Mouse (Mus musculus) MEL (cell line): ENCODE results near the gene Stx2. TPM values are rescaled to one million over a fixed set of nuclear protein-coding genes. Genes with fewer than 3 reads are reported as not detected.

ENCODE experiments used
- DNase-seq: peaks from one replicate; pipeline ENCODE4 v3.0.0; 2011; ENCODE audit warnings: low read depth, low spot score
- H3K27ac ChIP-seq: 2 replicates; pipeline ENCODE4 v1.5.1; 2012; ENCODE audit warnings: low read depth, mild to moderate bottlenecking, control low read depth, low read length, moderate library complexity; ENCODE audit not compliant: control insufficient read depth
- H3K27me3 ChIP-seq, 2 experiments: fragments of 150-350 bp in 1 of 2; sonication (generic) in 1 of 2; 2 replicates each; pipeline ENCODE4 v1.6.1; 2012; ENCODE audit warnings: low read length in 2 of 2, mild to moderate bottlenecking in 2 of 2, improper control_type of control experiment in 1 of 2, moderate library complexity in 1 of 2; ENCODE audit not compliant: insufficient read depth in 2 of 2, control insufficient read depth in 1 of 2
- H3K36me3 ChIP-seq, 2 experiments: 2 replicates each; pipeline ENCODE4 v1.6.1; 2012 to 2014; ENCODE audit warnings: low read length in 2 of 2, improper control_type of control experiment in 1 of 2, inconsistent platforms in 1 of 2, mild to moderate bottlenecking in 1 of 2; ENCODE audit not compliant: insufficient read depth in 2 of 2, control insufficient read depth in 1 of 2
- H3K4me1 ChIP-seq, 2 experiments: fragments of 150-350 bp in 1 of 2; sonication (generic) in 1 of 2; 2 replicates each; pipeline ENCODE4 v1.6.1; 2012; ENCODE audit warnings: low read length in 2 of 2, improper control_type of control experiment in 1 of 2, mild to moderate bottlenecking in 1 of 2; ENCODE audit not compliant: insufficient read depth in 2 of 2, control insufficient read depth in 1 of 2
- H3K4me3 ChIP-seq, 2 experiments: fragments of 150-350 bp in 1 of 2; sonication (generic) in 1 of 2; 2 replicates each; pipeline ENCODE4 v1.5.1; 2012; ENCODE audit warnings: low read depth in 2 of 2, low read length in 2 of 2, mild to moderate bottlenecking in 2 of 2, moderate library complexity in 2 of 2, control low read depth in 1 of 2, improper control_type of control experiment in 1 of 2; ENCODE audit not compliant: control insufficient read depth in 1 of 2, insufficient read depth in 1 of 2
- H3K79me2 ChIP-seq: 2 replicates; pipeline ENCODE4 v1.6.1; 2012; ENCODE audit warnings: mild to moderate bottlenecking, low read length, moderate library complexity; ENCODE audit not compliant: control insufficient read depth, poor library complexity, insufficient read depth
- H3K9ac ChIP-seq: 2 replicates; pipeline ENCODE4 v1.6.1; 2012; ENCODE audit warnings: low read depth, mild to moderate bottlenecking, control low read depth, low read length, moderate library complexity; ENCODE audit not compliant: control insufficient read depth, poor library complexity, severe bottlenecking
- H3K9me3 ChIP-seq: fragments of 150-350 bp; sonication (generic); replicated peaks from 2 replicates; pipeline ENCODE4 v1.6.1; 2012; ENCODE audit warnings: mild to moderate bottlenecking, low read length, improper control_type of control experiment, moderate library complexity; ENCODE audit not compliant: insufficient read depth
- BHLHE40 ChIP-seq: IDR thresholded peaks from 2 replicates; pipeline ENCODE4 v1.6.1; 2012; ENCODE audit warnings: low read depth, mild to moderate bottlenecking, inconsistent platforms, low read length, improper control_type of control experiment, borderline replicate concordance
- CHD1 ChIP-seq: IDR thresholded peaks from 2 replicates; pipeline ENCODE4 v1.6.1; 2012; ENCODE audit warnings: low read depth, mild to moderate bottlenecking, inconsistent platforms, low read length, improper control_type of control experiment
- CHD2 ChIP-seq: IDR thresholded peaks from 2 replicates; pipeline ENCODE4 v1.6.1; 2011; ENCODE audit warnings: low read length, improper control_type of control experiment
- E2F4 ChIP-seq: IDR thresholded peaks from 2 replicates; pipeline ENCODE4 v1.6.1; 2011; ENCODE audit warnings: low read depth, low read length, improper control_type of control experiment, borderline replicate concordance
- EP300 ChIP-seq, 2 experiments: IDR thresholded peaks; 2 replicates each; pipeline ENCODE4 v1.6.1; 2011; ENCODE audit warnings: improper control_type of control experiment in 2 of 2, low read length in 2 of 2, low read depth in 1 of 2, mild to moderate bottlenecking in 1 of 2
- MAX ChIP-seq: IDR thresholded peaks from 2 replicates; pipeline ENCODE4 v1.6.1; 2011; ENCODE audit warnings: low read length, improper control_type of control experiment
- MAZ ChIP-seq: IDR thresholded peaks from 2 replicates; pipeline ENCODE4 v1.6.1; 2012; ENCODE audit warnings: low read depth, mild to moderate bottlenecking, inconsistent platforms, low read length, improper control_type of control experiment
- MEF2A ChIP-seq: IDR thresholded peaks from 2 replicates; pipeline ENCODE4 v1.6.1; 2014; ENCODE audit warnings: low read depth, mild to moderate bottlenecking, inconsistent platforms, low read length, improper control_type of control experiment; ENCODE audit not compliant: poor library complexity, insufficient replicate concordance, severe bottlenecking; ENCODE audit errors: extremely low read depth
- MYB ChIP-seq: IDR thresholded peaks from 2 replicates; pipeline ENCODE4 v1.6.1; 2011; ENCODE audit warnings: mild to moderate bottlenecking, low read depth, low read length, improper control_type of control experiment
- MYC ChIP-seq: IDR thresholded peaks from 2 replicates; pipeline ENCODE4 v1.6.1; 2011; ENCODE audit warnings: low read depth, mild to moderate bottlenecking, low read length, improper control_type of control experiment, moderate library complexity
- NELFE ChIP-seq: IDR thresholded peaks from 2 replicates; pipeline ENCODE4 v1.6.1; 2011; ENCODE audit warnings: low read depth, low read length, improper control_type of control experiment
- NRF1 ChIP-seq: IDR thresholded peaks from 2 replicates; pipeline ENCODE4 v1.6.1; 2014; ENCODE audit warnings: low read depth, mild to moderate bottlenecking, inconsistent platforms, low read length, improper control_type of control experiment, moderate library complexity; ENCODE audit not compliant: poor library complexity, insufficient read depth, severe bottlenecking
- POLR2AphosphoS2 ChIP-seq: IDR thresholded peaks from 2 replicates; pipeline ENCODE4 v1.6.1; 2011; ENCODE audit warnings: low read length, improper control_type of control experiment
- RAD21 ChIP-seq: IDR thresholded peaks from 2 replicates; pipeline ENCODE4 v1.6.1; 2011; ENCODE audit warnings: mild to moderate bottlenecking, low read depth, low read length, improper control_type of control experiment
- SMC3 ChIP-seq: IDR thresholded peaks from 2 replicates; pipeline ENCODE4 v1.6.1; 2011; ENCODE audit warnings: low read depth, low read length, improper control_type of control experiment
- TAL1 ChIP-seq: IDR thresholded peaks from 2 replicates; pipeline ENCODE4 v1.6.1; 2012; ENCODE audit warnings: mild to moderate bottlenecking, inconsistent platforms, low read length, moderate library complexity, mixed read lengths
- TCF12 ChIP-seq: IDR thresholded peaks from 2 replicates; pipeline ENCODE4 v1.6.1; 2014; ENCODE audit warnings: low read depth, mild to moderate bottlenecking, inconsistent platforms, low read length, improper control_type of control experiment, moderate library complexity
- UBTF ChIP-seq: IDR thresholded peaks from 2 replicates; pipeline ENCODE4 v1.6.1; 2012; ENCODE audit warnings: low read depth, mild to moderate bottlenecking, inconsistent platforms, low read length, improper control_type of control experiment, moderate library complexity, borderline replicate concordance; ENCODE audit not compliant: insufficient read depth
- ZC3H11A ChIP-seq: IDR thresholded peaks from 2 replicates; pipeline ENCODE4 v1.6.1; 2012; ENCODE audit warnings: low read depth, mild to moderate bottlenecking, inconsistent platforms, low read length, improper control_type of control experiment
- ZMIZ1 ChIP-seq: IDR thresholded peaks from 2 replicates; pipeline ENCODE4 v1.6.1; 2012; ENCODE audit warnings: low read depth, mild to moderate bottlenecking, inconsistent platforms, low read length, improper control_type of control experiment, moderate library complexity
- polyA plus RNA-seq, 2 experiments: library from polyadenylated mRNA; stranded (reverse) in 1 of 2; unstranded in 1 of 2; fragments of >175 nt in 1 of 2; fragments of >200 nt in 1 of 2; gene quantifications; 2 replicates each; pipeline versions ENCODE4 v1.2.1 to v1.2.4; 2012; ENCODE audit warnings: low replicate concordance in 2 of 2, low read depth in 1 of 2; ENCODE audit not compliant: insufficient read length in 2 of 2, insufficient read depth in 1 of 2, missing spikeins in 1 of 2
- total RNA-seq: library from RNA; depleted of rRNA; stranded (reverse); fragments of 300-350 nt; gene quantifications from 2 replicates; pipeline ENCODE4 v1.2.3, GENCODE M21; 2012

Gene Stx2
- total and polyA plus RNA-seq, 3 experiments = 84.8 to 97.1 TPM; not detected in 1

- H3K9me3 ChIP-seq = no peaks in the 10 kb centered on the region
- H3K36me3 ChIP-seq = peaks cover 0 to 19% of the 10 kb centered on the region in 2 experiments; a peak in 2 of 4 replicates
- no peak overlapping the region for H3K27ac ChIP-seq
- DNase-seq = no peak
- no peak for TF ChIP-seq MYB
- no peak for TF ChIP-seq MYC
- no peak for TF ChIP-seq BHLHE40
- no peak for TF ChIP-seq CHD1
- TF ChIP-seq TAL1 = no peak
- no peak for TF ChIP-seq RAD21
- TF ChIP-seq UBTF = no peak
- TF ChIP-seq ZMIZ1 = no peak
- TF ChIP-seq CHD2 = no peak
- no peak for TF ChIP-seq MAZ
- TF ChIP-seq TCF12 = no peak
- TF ChIP-seq SMC3 = no peak
- TF ChIP-seq MEF2A = no peak
- no peak for TF ChIP-seq ZC3H11A
- no peak for TF ChIP-seq NRF1
- no peak for TF ChIP-seq MAX
- no peak for TF ChIP-seq POLR2AphosphoS2
- no peak for TF ChIP-seq E2F4
- TF ChIP-seq EP300 (IDR thresholded peaks at IDR 0.05; ENCODE audit: low read depth in 1 of 2, low read length in 2 of 2) = no peak
- TF ChIP-seq NELFE = no peak
- TF ChIP-seq, all 39 proteins: peak for 0
- no peaks in the 10 kb centered on the region for H3K27me3 ChIP-seq
- H3K79me2 ChIP-seq = no peaks in the 10 kb centered on the region
- H3K9ac ChIP-seq = no peak overlapping the region
- no peaks in the 10 kb centered on the region for H3K4me1 ChIP-seq
- no peak overlapping the region for H3K4me3 ChIP-seq
Measured at GRCm38 (mm10) chr5:128987141-128987954, 21.0 kb downstream of the Stx2 start.
